Mouse (Mus musculus): ENCODE measurements around the gene Pla2g2c.

Gene Pla2g2c

GRCm38 (mm10) chr4:138754432-138754831, 29.8 kb downstream of the Pla2g2c start:
- no peak for DNase-seq

- DNase-seq: no peak
These were observed 30.8 kb downstream of the Pla2g2c start for GRCm38 (mm10) chr4:138755439-138755838.

GRCm38 (mm10) chr4:138755983-138756382, 31.4 kb downstream of the Pla2g2c start:
- DNase-seq: peak; percentile 51

GRCm38 (mm10) chr4:138757416-138757815, 32.8 kb downstream of the Pla2g2c start, which contains the start of gene Pla2g2f:
Gene Pla2g2f (minus strand): TSS chr4:138757626.
- DNase-seq: no peak

GRCm38 (mm10) chr4:138762266-138762665, 37.7 kb downstream of the Pla2g2c start:
- no peak for DNase-seq

GRCm38 (mm10) chr4:138771970-138772369, 47.4 kb downstream of the Pla2g2c start:
- no peak for DNase-seq

- no peak for DNase-seq
These were observed 47.8 kb downstream of the Pla2g2c start for GRCm38 (mm10) chr4:138772386-138772785.

GRCm38 (mm10) chr4:138775435-138775834, 50.8 kb downstream of the Pla2g2c start, which contains the start of gene Pla2g2d:
Gene Pla2g2d (plus strand): TSS chr4:138775735.
- peak; percentile 33 for DNase-seq

- DNase-seq: no peak
These were observed 53.1 kb downstream of the Pla2g2c start for GRCm38 (mm10) chr4:138777417-138778407.

- no peak for DNase-seq
These were observed 55.7 kb downstream of the Pla2g2c start for GRCm38 (mm10) chr4:138780300-138780699.

- DNase-seq: peak; percentile 71
These were observed 57.5 kb downstream of the Pla2g2c start for GRCm38 (mm10) chr4:138782098-138782497.

GRCm38 (mm10) chr4:138785721-138786120, 61.1 kb downstream of the Pla2g2c start:
- DNase-seq: no peak

- DNase-seq: no peak
These were observed 61.5 kb downstream of the Pla2g2c start for GRCm38 (mm10) chr4:138786141-138786540.

- DNase-seq: no peak
These were observed 63.8 kb downstream of the Pla2g2c start for GRCm38 (mm10) chr4:138788381-138788780.

GRCm38 (mm10) chr4:138791452-138791851, 66.9 kb downstream of the Pla2g2c start:
- no peak for DNase-seq

- DNase-seq: no peak
These were observed 68.0 kb downstream of the Pla2g2c start for GRCm38 (mm10) chr4:138792599-138792998.

GRCm38 (mm10) chr4:138793276-138793675, 68.7 kb downstream of the Pla2g2c start:
- DNase-seq: peak; percentile 68

- no peak for DNase-seq
These were observed 69.8 kb downstream of the Pla2g2c start for GRCm38 (mm10) chr4:138794344-138794743.

Measured in layer of hippocampus, adult 9-11 months (tissue).